33 mouse cellular contexts compared by ENCODE assay signal in genomic region chr7:64663600-64663999, GRCm38 (mm10).
"Had no signal": no experiment of that assay in that cellular context is flagged by ENCODE, and none has a peak within 500 bp of the region (broad histone marks: within the 10 kb centered on the region; RNA-seq: fewer than 3 reads in every experiment).

No protein-coding gene starts in this region.

- H3K27me3 ChIP-seq: heart, embryonic 12.5 days; heart, embryonic 13.5 days; heart, embryonic 15.5 days; hindbrain, embryonic 12.5 days; hindbrain, embryonic 13.5 days; hindbrain, embryonic 15.5 days; intestine, embryonic 15.5 days; kidney, embryonic 15.5 days had no signal

- H3K9me3 ChIP-seq: heart, embryonic 12.5 days; heart, embryonic 13.5 days; heart, embryonic 15.5 days; hindbrain, embryonic 10.5 days; hindbrain, embryonic 12.5 days; hindbrain, embryonic 13.5 days; hindbrain, embryonic 15.5 days; intestine, embryonic 15.5 days; kidney, embryonic 15.5 days had no signal

- H3K4me1 ChIP-seq: heart, embryonic 12.5 days; heart, embryonic 13.5 days; heart, embryonic 15.5 days; intestine, embryonic 15.5 days; kidney, embryonic 15.5 days had no signal

- ATAC-seq: hindbrain, embryonic 16.5 days; hindbrain, postnatal 0 days; inflammation-experienced regulatory T-cells, adult 6 months; intestine, embryonic 15.5 days; intestine, embryonic 16.5 days; intestine, postnatal 0 days had no signal

- H3K4me2 ChIP-seq: heart, embryonic 12.5 days; heart, embryonic 13.5 days; heart, embryonic 15.5 days; hindbrain, embryonic 12.5 days; hindbrain, embryonic 13.5 days; hindbrain, embryonic 14.5 days; hindbrain, embryonic 15.5 days; intestine, embryonic 15.5 days; kidney, embryonic 15.5 days had no signal

- H3K4me3 ChIP-seq: heart, embryonic 12.5 days; heart, embryonic 13.5 days; heart, embryonic 15.5 days; hindbrain, embryonic 10.5 days; hindbrain, embryonic 12.5 days; hindbrain, embryonic 13.5 days; hindbrain, embryonic 15.5 days; intestine, embryonic 15.5 days; kidney, embryonic 15.5 days; layer of hippocampus, adult 2 months; left cerebral cortex, adult 2 months had no signal

- H3K27ac ChIP-seq: heart, embryonic 13.5 days; heart, embryonic 15.5 days; hindbrain, embryonic 10.5 days; hindbrain, embryonic 12.5 days; hindbrain, embryonic 13.5 days; hindbrain, embryonic 14.5 days; hindbrain, embryonic 15.5 days; hindbrain, postnatal 0 days; intestine, embryonic 15.5 days; kidney, embryonic 15.5 days; kidney, postnatal 0 days had no signal

- DNase-seq: heart, postnatal 10 days; heart, postnatal 36 days; heart, postnatal 4 days; kidney, adult 11 months; kidney, adult 18-20 months; kidney, adult 2 months; kidney, adult 8-10 months; kidney, adult 9 months; kidney, postnatal 10 days; kidney, postnatal 14 days; kidney, postnatal 25 days; kidney, postnatal 36 days; kidney, postnatal 4 days; layer of hippocampus, adult 9-11 months; layer of hippocampus, postnatal 36 days had no signal

- H3K36me3 ChIP-seq: heart, embryonic 12.5 days; heart, embryonic 13.5 days; heart, embryonic 15.5 days; hindbrain, embryonic 10.5 days; hindbrain, embryonic 12.5 days; hindbrain, embryonic 13.5 days; hindbrain, embryonic 15.5 days; intestine, embryonic 15.5 days; kidney, embryonic 15.5 days had no signal

- H3K9ac ChIP-seq: heart, embryonic 12.5 days; heart, embryonic 13.5 days; heart, embryonic 15.5 days; hindbrain, embryonic 12.5 days; hindbrain, embryonic 13.5 days; hindbrain, embryonic 14.5 days; hindbrain, embryonic 15.5 days; intestine, embryonic 15.5 days; kidney, embryonic 15.5 days had no signal
